Mouse (Mus musculus) liver, adult (tissue): Measurements from ENCODE around the gene Ifnz.
"Not testable (repeated sequence)": the region's sequence is repeated elsewhere in the genome, so short reads cannot be mapped to it uniquely, and the experiment has no call there.

Experiments
- GATA4 ChIP-seq: IDR thresholded peaks from 2 replicates; pipeline ENCODE4 v1.6.1; 2014; ENCODE audit warnings: mild to moderate bottlenecking, low read length; ENCODE audit not compliant: insufficient replicate concordance

Ifnz gene

DNA sequence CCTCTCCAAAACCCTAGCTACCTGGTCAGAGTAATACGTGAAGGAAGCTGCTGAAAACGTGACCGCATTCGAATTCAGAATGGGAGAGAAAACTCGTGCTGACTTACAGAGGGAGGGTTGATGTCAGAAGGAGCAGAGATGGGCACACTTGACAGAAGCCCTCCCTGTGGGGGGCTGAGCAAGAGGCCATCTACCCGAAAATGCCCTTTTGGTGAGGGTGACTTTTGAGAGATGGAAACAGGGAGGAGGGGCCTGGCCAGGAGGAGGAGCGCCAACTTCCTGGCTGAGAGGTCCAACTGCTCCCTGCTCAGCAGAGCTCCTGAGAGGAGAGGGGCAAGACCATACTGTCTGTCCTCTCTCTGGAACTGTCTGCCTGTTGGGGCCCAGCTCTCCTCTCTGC lies at the start of gene Ifnz:
Ifnz (plus strand) TSS at position 301 of the 400 bp plus-strand sequence.
- TF ChIP-seq GATA4 = not testable (repeated sequence)

DNA sequence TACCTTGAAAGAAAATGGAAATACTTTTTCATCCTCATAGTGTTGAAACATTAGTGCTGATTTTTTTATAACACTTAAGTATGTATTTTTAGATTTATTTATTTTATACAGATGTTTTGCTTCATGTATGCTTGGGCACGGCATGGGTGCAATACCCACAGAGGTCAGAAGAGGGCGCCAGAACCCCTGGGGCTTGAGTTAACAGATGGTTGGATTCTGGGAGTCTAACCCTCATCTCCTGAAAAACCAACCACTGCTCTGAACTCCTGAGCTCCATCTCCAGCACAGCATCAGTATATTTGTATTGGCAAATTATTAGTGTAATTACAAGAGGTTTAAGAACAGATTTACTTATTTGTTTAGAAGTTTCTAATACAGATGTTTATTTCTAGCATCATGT lies 43.5 kb upstream of the Ifnz start:
- TF ChIP-seq GATA4 = no peak

DNA sequence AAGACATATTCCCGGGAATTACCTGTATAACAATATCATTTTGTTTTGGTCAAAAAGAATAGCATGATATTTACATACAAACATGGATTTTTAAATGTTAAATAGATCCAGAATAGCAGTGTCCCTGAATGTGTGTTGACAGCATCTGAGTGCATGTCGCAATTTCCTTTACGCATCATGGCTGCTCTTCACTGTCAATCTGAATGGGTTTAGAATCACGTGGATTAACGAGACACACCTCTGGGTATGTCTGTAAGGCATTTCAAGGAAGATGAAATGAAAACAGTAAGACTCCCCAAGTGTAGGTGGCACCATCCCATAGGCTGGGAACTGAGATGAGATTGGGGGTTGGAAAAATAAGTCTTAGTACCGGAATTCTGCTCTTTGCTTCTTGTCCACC lies 42.9 kb upstream of the Ifnz start:
- TF ChIP-seq GATA4 = no peak

DNA sequence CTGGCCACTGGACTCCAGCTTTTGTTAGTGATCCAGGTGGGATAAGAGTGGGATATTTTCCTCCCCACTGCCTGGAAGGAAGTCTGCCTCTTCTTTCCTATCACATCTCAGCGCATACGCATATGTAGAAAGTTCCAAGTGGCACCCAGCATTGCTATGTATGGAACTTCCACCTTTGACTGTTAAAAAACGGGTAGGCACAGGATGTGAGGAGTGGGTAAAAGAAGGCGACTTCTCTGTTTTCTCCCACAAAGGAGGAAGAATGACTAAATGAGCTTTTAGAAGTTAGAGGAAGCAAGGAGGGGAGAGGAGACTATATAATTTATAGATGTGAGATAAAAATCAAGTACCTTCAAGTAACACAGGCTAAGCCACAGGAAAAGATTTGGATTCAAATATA lies 40.5 kb upstream of the Ifnz start:
- TF ChIP-seq GATA4 = no peak

DNA sequence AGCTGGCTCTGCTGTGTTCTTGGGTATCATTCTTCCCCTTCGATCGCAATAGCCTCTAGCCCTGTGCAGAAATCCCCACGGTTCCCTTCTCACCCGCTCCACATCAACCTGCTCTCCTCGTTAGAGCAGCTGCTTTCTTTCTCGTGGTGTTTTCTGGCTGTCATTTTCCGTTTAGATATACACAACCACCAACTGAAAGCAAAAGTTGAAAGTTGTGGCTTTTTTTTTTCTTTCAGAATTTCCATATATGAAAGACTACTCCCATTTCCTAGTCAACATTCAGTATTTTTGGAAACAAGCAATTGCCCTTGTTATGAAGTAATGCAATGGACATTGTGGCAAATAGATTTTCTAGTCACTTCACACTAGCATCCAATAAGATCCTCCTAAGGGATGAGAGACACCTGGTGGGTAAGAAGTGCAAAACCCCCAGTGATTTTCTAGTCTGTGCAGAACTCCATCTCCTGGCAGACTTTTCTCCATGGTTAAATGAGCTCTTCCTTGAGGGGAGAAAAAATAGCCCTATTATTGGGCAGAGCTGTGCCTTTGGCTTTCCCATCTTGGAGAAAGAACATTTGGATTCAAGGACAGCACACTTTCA lies 39.1 kb upstream of the Ifnz start:
- TF ChIP-seq GATA4 = no peak

DNA sequence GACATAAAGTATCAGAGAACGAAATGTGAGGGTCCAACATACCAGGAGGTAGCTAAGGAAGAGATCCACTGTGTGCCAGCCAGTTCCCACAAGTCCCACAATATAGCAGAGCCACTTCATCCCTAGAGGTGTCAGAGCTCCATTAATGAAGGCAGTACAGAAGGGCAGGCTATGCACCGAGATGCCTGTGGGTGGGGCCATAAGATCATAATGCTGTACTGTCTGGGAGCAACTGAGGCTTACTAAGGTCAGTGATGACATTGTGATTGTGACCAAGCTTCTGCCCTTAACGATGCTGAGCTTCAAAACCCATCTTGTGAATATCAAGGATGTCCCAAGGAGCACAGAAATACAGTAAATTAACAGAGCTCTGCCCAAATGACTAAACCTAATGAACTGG lies 37.7 kb upstream of the Ifnz start:
- no peak for TF ChIP-seq GATA4

DNA sequence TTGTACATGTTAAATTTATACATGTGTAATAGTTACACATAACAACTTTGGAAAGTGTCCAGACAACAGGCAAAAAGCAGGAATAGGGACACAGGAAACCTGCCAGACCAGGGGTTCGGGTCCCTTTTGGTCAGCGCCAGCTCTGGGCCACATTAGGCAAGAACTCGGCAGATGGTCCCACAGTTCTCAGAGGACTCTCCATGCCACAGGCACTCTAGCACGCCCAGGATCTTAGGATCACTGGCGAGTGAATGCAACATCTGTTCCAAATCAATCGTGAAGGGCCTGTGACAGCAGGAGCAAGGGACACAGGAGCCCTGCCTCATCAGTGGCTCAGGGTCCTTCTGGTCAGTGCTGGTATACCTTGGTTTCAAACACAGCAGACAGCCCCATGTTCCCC lies 32.0 kb upstream of the Ifnz start:
- no peak for TF ChIP-seq GATA4

DNA sequence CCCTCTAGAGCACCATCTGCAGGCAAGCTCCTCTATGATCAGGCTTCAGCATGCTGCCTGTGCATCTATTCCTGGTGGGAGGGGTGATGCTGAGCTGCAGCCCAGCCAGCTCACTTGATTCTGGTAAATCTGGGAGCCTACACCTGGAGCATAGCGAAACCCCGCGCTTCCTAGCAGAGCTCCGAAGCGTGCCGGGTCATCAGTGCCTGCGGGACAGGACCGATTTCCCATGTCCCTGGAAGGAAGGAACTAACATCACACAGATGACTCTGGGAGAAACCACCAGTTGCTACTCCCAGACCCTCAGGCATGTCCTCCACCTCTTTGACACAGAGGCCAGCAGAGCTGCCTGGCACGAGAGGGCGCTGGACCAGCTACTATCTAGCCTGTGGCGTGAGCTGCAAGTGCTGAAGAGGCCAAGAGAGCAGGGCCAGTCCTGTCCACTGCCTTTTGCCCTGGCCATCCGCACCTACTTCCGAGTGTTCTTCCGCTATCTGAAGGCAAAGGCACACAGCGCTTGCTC lies 27.1 kb upstream of the Ifnz start, which contains the start of gene Gm13271:
Gm13271 (plus strand) TSS at position 51 of the 523 bp plus-strand sequence.
- TF ChIP-seq GATA4 = not testable (repeated sequence)

DNA sequence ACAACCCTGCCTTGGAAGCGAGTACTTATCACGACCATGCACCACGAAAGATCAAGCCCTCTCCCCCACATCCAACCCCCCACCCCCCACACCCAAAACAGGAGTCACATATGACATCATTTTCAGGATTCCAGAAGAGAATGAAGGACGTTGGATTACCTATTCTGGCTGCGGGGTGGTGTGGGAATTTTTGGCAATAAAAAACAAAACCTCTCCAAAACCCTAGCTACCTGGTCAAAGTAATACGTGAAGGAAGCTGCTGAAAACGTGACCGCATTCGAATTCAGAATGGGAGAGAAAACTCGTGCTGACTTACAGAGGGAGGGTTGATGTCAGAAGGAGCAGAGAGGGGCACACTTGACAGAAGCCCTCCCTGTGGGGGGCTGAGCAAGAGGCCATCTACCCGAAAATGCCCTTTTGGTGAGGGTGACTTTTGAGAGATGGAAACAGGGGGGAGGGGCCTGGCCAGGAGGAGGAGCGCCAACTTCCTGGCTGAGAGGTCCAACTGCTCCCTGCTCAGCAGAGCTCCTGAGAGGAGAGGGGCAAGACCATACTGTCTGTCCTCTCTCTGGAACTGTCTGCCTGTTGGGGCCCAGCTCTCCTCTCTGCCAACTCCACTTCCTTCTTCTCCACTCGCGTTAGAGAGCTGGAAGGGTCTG lies 22.2 kb upstream of the Ifnz start, which contains the start of gene Gm13283:
Gm13283 (plus strand) TSS at position 510 of the 659 bp plus-strand sequence.
- not testable (repeated sequence) for TF ChIP-seq GATA4

DNA sequence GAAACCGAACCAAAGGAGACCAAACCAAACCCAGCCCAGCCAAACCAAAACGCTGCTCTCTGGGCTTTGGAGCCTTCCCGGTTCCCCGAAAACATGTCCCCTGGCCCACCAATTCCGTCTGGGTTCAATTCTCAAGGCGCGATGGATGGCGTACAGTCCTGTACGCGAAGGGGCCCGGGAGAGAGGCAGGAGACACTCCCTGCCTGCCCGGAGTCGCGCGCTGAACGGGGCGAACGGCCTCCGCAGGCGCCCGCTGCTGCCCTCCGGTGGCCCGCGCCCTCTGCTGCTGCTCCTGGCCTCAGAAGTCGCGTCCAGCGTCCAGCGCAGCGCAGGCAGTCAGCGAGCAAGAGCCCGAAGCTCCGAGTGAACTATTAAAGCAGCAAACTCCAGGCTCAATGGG lies 8.4 kb upstream of the Ifnz start, which contains the start of gene Gm13290:
Gm13290 (plus strand) TSS at position 301 of the 400 bp plus-strand sequence.
- not testable (repeated sequence) for TF ChIP-seq GATA4

DNA sequence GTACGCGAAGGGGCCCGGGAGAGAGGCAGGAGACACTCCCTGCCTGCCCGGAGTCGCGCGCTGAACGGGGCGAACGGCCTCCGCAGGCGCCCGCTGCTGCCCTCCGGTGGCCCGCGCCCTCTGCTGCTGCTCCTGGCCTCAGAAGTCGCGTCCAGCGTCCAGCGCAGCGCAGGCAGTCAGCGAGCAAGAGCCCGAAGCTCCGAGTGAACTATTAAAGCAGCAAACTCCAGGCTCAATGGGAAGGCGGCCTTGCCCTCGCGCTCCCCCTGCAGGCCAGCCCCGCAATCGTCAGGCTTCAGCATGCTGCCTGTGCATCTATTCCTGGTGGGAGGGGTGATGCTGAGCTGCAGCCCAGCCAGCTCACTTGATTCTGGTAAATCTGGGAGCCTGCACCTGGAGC lies 5.3 kb upstream of the Ifnz start, which contains the start of gene Gm13289:
Gm13289 (plus strand) TSS at position 301 of the 400 bp plus-strand sequence.
- TF ChIP-seq GATA4 = not testable (repeated sequence)

DNA sequence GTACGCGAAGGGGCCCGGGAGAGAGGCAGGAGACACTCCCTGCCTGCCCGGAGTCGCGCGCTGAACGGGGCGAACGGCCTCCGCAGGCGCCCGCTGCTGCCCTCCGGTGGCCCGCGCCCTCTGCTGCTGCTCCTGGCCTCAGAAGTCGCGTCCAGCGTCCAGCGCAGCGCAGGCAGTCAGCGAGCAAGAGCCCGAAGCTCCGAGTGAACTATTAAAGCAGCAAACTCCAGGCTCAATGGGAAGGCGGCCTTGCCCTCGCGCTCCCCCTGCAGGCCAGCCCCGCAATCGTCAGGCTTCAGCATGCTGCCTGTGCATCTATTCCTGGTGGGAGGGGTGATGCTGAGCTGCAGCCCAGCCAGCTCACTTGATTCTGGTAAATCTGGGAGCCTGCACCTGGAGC lies 2.4 kb upstream of the Ifnz start, which contains the start of gene Gm13272:
Gm13272 (plus strand) TSS at position 301 of the 400 bp plus-strand sequence.
- TF ChIP-seq GATA4 = not testable (repeated sequence)

DNA sequence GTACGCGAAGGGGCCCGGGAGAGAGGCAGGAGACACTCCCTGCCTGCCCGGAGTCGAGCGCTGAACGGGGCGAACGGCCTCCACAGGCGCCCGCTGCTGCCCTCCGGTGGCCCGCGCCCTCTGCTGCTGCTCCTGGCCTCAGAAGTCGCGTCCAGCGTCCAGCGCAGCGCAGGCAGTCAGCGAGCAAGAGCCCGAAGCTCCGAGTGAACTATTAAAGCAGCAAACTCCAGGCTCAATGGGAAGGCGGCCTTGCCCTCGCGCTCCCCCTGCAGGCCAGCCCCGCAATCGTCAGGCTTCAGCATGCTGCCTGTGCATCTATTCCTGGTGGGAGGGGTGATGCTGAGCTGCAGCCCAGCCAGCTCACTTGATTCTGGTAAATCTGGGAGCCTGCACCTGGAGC lies 3.5 kb downstream of the Ifnz start, which contains the start of gene Gm13276:
Gm13276 (plus strand) TSS at position 301 of the 400 bp plus-strand sequence.
- not testable (repeated sequence) for TF ChIP-seq GATA4

DNA sequence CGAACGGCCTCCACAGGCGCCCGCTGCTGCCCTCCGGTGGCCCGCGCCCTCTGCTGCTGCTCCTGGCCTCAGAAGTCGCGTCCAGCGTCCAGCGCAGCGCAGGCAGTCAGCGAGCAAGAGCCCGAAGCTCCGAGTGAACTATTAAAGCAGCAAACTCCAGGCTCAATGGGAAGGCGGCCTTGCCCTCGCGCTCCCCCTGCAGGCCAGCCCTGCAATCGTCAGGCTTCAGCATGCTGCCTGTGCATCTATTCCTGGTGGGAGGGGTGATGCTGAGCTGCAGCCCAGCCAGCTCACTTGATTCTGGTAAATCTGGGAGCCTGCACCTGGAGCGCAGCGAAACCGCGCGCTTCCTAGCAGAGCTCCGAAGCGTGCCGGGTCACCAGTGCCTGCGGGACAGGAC lies 6.5 kb downstream of the Ifnz start, which contains the start of gene Gm13277:
Gm13277 (plus strand) TSS at position 231 of the 400 bp plus-strand sequence.
- not testable (repeated sequence) for TF ChIP-seq GATA4

DNA sequence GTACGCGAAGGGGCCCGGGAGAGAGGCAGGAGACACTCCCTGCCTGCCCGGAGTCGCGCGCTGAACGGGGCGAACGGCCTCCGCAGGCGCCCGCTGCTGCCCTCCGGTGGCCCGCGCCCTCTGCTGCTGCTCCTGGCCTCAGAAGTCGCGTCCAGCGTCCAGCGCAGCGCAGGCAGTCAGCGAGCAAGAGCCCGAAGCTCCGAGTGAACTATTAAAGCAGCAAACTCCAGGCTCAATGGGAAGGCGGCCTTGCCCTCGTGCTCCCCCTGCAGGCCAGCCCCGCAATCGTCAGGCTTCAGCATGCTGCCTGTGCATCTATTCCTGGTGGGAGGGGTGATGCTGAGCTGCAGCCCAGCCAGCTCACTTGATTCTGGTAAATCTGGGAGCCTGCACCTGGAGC lies 9.3 kb downstream of the Ifnz start, which contains the start of gene Gm13278:
Gm13278 (plus strand) TSS at position 301 of the 400 bp plus-strand sequence.
- not testable (repeated sequence) for TF ChIP-seq GATA4
